Comparison of ENCODE assay signal across 18 mouse cellular contexts in the genomic region with DNA sequence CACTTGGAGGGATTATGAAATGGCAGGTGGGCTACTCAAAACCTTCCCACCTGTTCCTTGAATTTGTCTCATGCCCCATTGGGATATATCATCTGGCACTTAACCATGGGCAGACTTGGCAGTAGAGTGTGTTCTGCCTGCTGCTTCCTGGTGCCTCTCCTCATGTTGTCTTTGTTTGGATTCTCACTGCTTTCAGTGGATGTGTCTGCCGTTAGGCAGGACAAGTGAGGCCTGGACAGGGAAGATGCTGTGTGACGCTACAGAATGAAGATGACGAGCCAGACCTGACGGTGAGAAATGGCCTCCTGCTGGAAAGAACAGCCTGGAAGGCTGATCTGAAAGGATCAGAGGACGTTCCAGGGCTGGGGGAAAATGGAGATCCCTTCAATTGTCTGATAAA.
"Had no signal": no experiment of that assay in that cellular context is flagged by ENCODE, and none has a peak within 500 bp of the region (broad histone marks: within the 10 kb centered on the region; RNA-seq: fewer than 3 reads in every experiment).

No protein-coding gene starts in this region.

- H3K27me3 ChIP-seq: liver, embryonic 13.5 days; midbrain, embryonic 13.5 days; neural tube, embryonic 12.5 days; neural tube, embryonic 15.5 days had no signal

- H3K4me1 ChIP-seq: liver, embryonic 13.5 days; midbrain, embryonic 13.5 days; neural tube, embryonic 12.5 days; neural tube, embryonic 15.5 days had no signal

- H3K4me2 ChIP-seq: liver, embryonic 13.5 days; midbrain, embryonic 13.5 days; neural tube, embryonic 12.5 days; neural tube, embryonic 15.5 days had no signal

- H3K4me3 ChIP-seq: left cerebral cortex, adult 2 months; liver, embryonic 13.5 days; midbrain, embryonic 13.5 days; neural tube, embryonic 12.5 days; neural tube, embryonic 15.5 days had no signal

- H3K36me3 ChIP-seq: liver, embryonic 13.5 days; midbrain, embryonic 13.5 days; neural tube, embryonic 12.5 days; neural tube, embryonic 15.5 days had no signal

- H3K9me3 ChIP-seq: liver, embryonic 13.5 days; midbrain, embryonic 13.5 days; neural tube, embryonic 12.5 days; neural tube, embryonic 15.5 days had no signal

- DNase-seq: kidney, postnatal 10 days; kidney, postnatal 36 days; layer of hippocampus, postnatal 36 days; liver, embryonic 13.5 days; lung, adult 2 months; lung, postnatal 14 days; lung, postnatal 4 days; right cerebral cortex, adult 18-20 months; right cerebral cortex, postnatal 14 days; right cerebral cortex, postnatal 4 days; thymus, adult 2 months; thymus, postnatal 14 days; thymus, postnatal 4 days had no signal

- H3K27ac ChIP-seq: left cerebral cortex, adult 2 months; liver, embryonic 13.5 days; midbrain, embryonic 13.5 days; neural tube, embryonic 12.5 days; neural tube, embryonic 15.5 days; stomach, postnatal 0 days had no signal

- ATAC-seq: midbrain, embryonic 13.5 days had no signal

- H3K9ac ChIP-seq: liver, embryonic 13.5 days; midbrain, embryonic 13.5 days; neural tube, embryonic 12.5 days; neural tube, embryonic 15.5 days had no signal
